Mouse (Mus musculus) intestine, embryonic 15.5 days (tissue): ENCODE measurements at regions not wholly inside any gene's neighbourhood (a gene's known extent, or its start where the extent isn't known, plus 50 kb on each side); places are given as distances from the start of the nearest gene placed in this dataset.
A peak's percentile ranks its signal among the peaks of the same experiment; 100 is the strongest.

ENCODE experiments used
- ATAC-seq: fragments of 200-750 bp; cut with Nextera tagmentation; 2 replicates; pipeline ENCODE4 v1.8.0; 2017; ENCODE audit warnings: moderate TSS enrichment, moderate library complexity
- H3K27ac ChIP-seq: fragments of 300-500 bp; sonication (generic); 2 replicates; pipeline ENCODE4 v1.5.1; 2015; ENCODE audit warnings: mild to moderate bottlenecking, inconsistent platforms
- H3K27me3 ChIP-seq: fragments of 300-500 bp; sonication (generic); replicated peaks from 2 replicates; pipeline ENCODE4 v1.6.1; 2015; ENCODE audit warnings: inconsistent platforms
- H3K36me3 ChIP-seq: fragments of 300-500 bp; sonication (generic); 2 replicates; pipeline ENCODE4 v1.6.1; 2015; ENCODE audit warnings: inconsistent platforms
- H3K4me1 ChIP-seq: fragments of 300-500 bp; sonication (generic); replicated peaks from 2 replicates; pipeline ENCODE4 v1.6.1; 2015; ENCODE audit warnings: inconsistent platforms
- H3K4me2 ChIP-seq: fragments of 300-500 bp; sonication (generic); replicated peaks from 2 replicates; pipeline ENCODE4 v1.6.1; 2015; ENCODE audit warnings: mild to moderate bottlenecking, inconsistent platforms
- H3K4me3 ChIP-seq: fragments of 300-500 bp; sonication (generic); replicated peaks from 2 replicates; pipeline ENCODE4 v1.5.1; 2015; ENCODE audit warnings: inconsistent platforms
- H3K9ac ChIP-seq: fragments of 300-500 bp; sonication (generic); 2 replicates; pipeline ENCODE4 v1.6.1; 2015; ENCODE audit warnings: inconsistent platforms
- H3K9me3 ChIP-seq: fragments of 300-500 bp; sonication (generic); 2 replicates; pipeline ENCODE4 v1.6.1; 2016; ENCODE audit warnings: inconsistent platforms
- WGBS: fragments of 180-500 bp; shearing (Covaris S2); methylation state at CpG from one replicate; pipeline ENCODE4 v1.1.7; 2015; 5-methylcytosine and 5-hydroxymethylcytosine counted together

GRCm38 (mm10) chr3:52184241-52184640, 79.4 kb upstream of the Maml3 start:
- Histone ChIP-seq H3K9ac (no peak overlapping the region), H3K27ac (no peak overlapping the region), H3K36me3 (no peaks in the 10 kb centered on the region), H3K9me3 (no peaks in the 10 kb centered on the region), H3K4me1 (peaks cover 17% of the 10 kb centered on the region), H3K27me3 (no peaks in the 10 kb centered on the region), H3K4me2 (no peak overlapping the region), H3K4me3 (no peak overlapping the region)
- no peak for ATAC-seq
- 78% methylated on average over 12 of the region's 12 CpGs for WGBS

DNA sequence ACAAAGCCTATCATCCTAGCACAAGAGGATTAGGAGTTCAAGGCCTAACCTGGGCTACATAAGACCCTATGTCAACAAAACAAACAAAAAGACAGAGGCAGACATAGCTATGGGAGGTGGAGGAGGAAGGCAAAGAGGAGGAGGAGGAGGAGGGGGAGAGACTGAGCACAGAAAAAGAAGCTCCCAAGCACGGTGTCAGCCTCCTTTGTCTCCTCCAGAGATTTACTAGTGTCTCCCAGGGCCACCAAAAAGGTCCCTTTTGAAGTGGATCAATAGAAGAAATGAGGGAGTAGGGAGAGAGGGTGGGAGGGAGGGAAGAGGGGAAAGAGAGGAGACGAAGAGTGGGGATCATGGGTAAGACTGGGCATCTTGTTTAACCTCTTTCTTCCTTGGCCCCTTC, 80.5 kb upstream of the Maml3 start:
- ATAC-seq = no peak
- Histone ChIP-seq H3K4me2 (no peak overlapping the region), H3K27me3 (no peaks in the 10 kb centered on the region), H3K36me3 (no peaks in the 10 kb centered on the region), H3K27ac (no peak overlapping the region), H3K9me3 (no peaks in the 10 kb centered on the region), H3K9ac (no peak overlapping the region), H3K4me1 (peaks cover 8% of the 10 kb centered on the region), H3K4me3 (no peak overlapping the region)
- WGBS = 41% methylated on average over 2 of the region's 2 CpGs

- Histone ChIP-seq H3K4me2 (no peak overlapping the region), H3K27me3 (no peaks in the 10 kb centered on the region), H3K9ac (no peak overlapping the region), H3K9me3 (no peaks in the 10 kb centered on the region), H3K36me3 (no peaks in the 10 kb centered on the region), H3K27ac (no peak overlapping the region), H3K4me3 (no peak overlapping the region), H3K4me1 (no peaks in the 10 kb centered on the region; the same call in 1 of the 2 replicates)
- 52% methylated on average over 4 of the region's 4 CpGs for WGBS
- peak; percentile 34 for ATAC-seq
These were observed 80.7 kb upstream of the Foxo1 start for GRCm38 (mm10) chr3:52187401-52187801.

DNA sequence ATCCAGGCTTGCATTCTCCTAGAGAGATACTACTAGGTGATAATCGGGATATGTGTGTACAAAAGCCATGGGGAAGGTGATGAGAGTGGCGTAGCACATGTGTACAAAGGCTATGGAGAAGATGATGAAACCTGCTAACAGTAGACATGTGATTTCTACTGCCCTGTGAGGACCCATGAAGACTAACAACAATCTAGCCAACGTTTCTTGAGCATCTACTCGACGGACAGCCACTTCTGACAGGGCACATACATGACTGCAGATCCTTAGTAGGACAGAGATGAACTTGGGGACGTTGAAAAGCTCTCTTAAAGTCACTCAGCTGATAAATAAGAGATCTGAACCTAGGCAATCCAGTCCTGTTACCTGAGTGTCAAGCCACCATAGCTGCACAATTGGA, 79.8 kb upstream of the Foxo1 start:
- no peak overlapping the region for H3K9ac ChIP-seq
- no peaks in the 10 kb centered on the region; the same call in 1 of the 2 replicates for H3K4me1 ChIP-seq
- H3K27ac ChIP-seq = no peak overlapping the region
- no peaks in the 10 kb centered on the region for H3K9me3 ChIP-seq
- WGBS = 89% methylated on average over 6 of the region's 6 CpGs
- H3K4me2 ChIP-seq = no peak overlapping the region
- no peak overlapping the region for H3K4me3 ChIP-seq
- ATAC-seq = no peak
- no peaks in the 10 kb centered on the region for H3K36me3 ChIP-seq
- H3K27me3 ChIP-seq = no peaks in the 10 kb centered on the region

DNA sequence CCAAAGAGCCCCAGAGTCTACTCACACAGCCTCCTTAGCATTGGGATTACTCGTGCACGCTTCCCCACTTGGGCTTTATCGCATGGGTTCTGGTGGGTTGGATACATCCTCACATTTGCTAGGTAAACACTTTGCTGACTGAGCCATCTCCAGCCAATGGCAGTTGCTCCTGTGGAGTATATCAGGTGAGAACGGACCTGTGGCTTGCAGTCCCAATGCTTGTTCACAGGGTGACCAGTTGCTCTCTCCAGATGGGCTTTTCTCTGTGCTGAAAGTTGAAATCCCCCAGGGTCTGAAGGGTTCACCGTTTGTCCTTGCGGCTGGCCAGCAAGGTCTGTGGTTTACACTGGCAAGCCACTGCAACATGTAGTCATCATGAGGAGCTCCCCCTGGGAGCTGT, 79.1 kb upstream of the Foxo1 start:
- no peak for ATAC-seq
- no peak overlapping the region for H3K9ac ChIP-seq
- no peaks in the 10 kb centered on the region for H3K9me3 ChIP-seq
- H3K36me3 ChIP-seq = no peaks in the 10 kb centered on the region
- no peaks in the 10 kb centered on the region; the same call in 1 of the 2 replicates for H3K4me1 ChIP-seq
- H3K4me2 ChIP-seq = no peak overlapping the region
- no peak overlapping the region for H3K27ac ChIP-seq
- 92% methylated on average over 6 of the region's 6 CpGs for WGBS
- no peaks in the 10 kb centered on the region for H3K27me3 ChIP-seq
- H3K4me3 ChIP-seq = no peak overlapping the region

DNA sequence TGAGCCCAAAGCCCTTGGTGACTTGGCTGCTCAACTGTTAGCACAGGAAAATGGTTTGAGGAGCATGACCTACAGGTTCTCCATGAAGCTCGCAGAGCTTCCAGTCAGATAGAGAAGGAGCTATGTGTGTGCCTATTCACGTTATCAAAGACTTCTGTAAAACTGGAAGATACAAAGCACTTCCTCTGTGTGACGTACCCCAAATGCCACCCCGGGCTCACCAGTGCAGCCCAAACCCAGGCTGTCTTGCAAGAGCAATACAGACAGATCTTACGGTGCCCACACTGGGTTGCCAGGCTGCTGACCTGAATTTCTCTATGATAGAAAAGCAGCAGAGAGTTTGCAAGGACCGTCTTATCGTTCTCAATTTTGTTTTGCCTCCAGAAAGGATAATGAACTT, 78.1 kb upstream of the Foxo1 start:
- no peaks in the 10 kb centered on the region for H3K36me3 ChIP-seq
- H3K27ac ChIP-seq = no peak overlapping the region
- ATAC-seq = no peak
- no peak overlapping the region for H3K4me2 ChIP-seq
- H3K4me1 ChIP-seq = no peaks in the 10 kb centered on the region; the same call in 1 of the 2 replicates
- no peak overlapping the region for H3K4me3 ChIP-seq
- H3K9ac ChIP-seq = no peak overlapping the region
- no peaks in the 10 kb centered on the region for H3K9me3 ChIP-seq
- WGBS = 85% methylated on average over 7 of the region's 7 CpGs
- H3K27me3 ChIP-seq = no peaks in the 10 kb centered on the region

GRCm38 (mm10) chr3:52193026-52193425, 75.1 kb upstream of the Foxo1 start:
- WGBS = 55% methylated on average over 7 of the region's 7 CpGs
- Histone ChIP-seq H3K4me1 (peaks cover 5% of the 10 kb centered on the region), H3K9me3 (no peaks in the 10 kb centered on the region), H3K9ac (no peak overlapping the region), H3K27ac (no peak overlapping the region), H3K27me3 (no peaks in the 10 kb centered on the region), H3K36me3 (no peaks in the 10 kb centered on the region), H3K4me2 (no peak overlapping the region), H3K4me3 (no peak overlapping the region)
- no peak for ATAC-seq

GRCm38 (mm10) chr3:52194216-52194615, 73.9 kb upstream of the Foxo1 start:
- H3K4me2 ChIP-seq = no peak overlapping the region
- H3K27ac ChIP-seq = no peak overlapping the region
- 88% methylated on average over 10 of the region's 10 CpGs for WGBS
- ATAC-seq = no peak
- H3K9me3 ChIP-seq = no peaks in the 10 kb centered on the region
- no peak overlapping the region for H3K4me3 ChIP-seq
- peaks cover 7% of the 10 kb centered on the region for H3K4me1 ChIP-seq
- H3K36me3 ChIP-seq = no peaks in the 10 kb centered on the region
- no peak overlapping the region for H3K9ac ChIP-seq
- no peaks in the 10 kb centered on the region for H3K27me3 ChIP-seq

DNA sequence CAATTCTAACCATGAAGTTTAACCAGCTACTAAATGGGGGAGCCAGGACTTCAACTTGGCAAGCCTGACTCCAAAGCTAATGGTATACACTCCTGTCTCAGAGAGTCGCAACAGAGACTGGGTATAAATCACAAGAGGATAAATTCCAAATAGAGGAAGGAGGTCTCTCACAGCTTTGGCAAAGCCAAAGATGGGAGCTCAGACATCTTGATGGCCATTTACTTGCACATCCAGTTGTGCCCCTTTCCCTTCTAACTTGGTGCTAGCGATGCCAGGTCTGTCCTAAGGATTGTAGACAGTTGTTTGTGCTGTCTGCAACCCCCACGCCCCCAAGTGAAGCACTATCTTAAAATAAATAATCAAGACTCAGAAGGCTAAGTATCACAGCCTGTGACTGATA, 72.7 kb upstream of the Foxo1 start:
- peak overlapping the region; percentile 93 for H3K4me2 ChIP-seq
- H3K9me3 ChIP-seq = no peaks in the 10 kb centered on the region
- no peak overlapping the region for H3K9ac ChIP-seq
- H3K27ac ChIP-seq = no peak overlapping the region
- H3K4me3 ChIP-seq = no peak overlapping the region
- no peaks in the 10 kb centered on the region for H3K36me3 ChIP-seq
- peaks cover 9% of the 10 kb centered on the region for H3K4me1 ChIP-seq
- no peak for ATAC-seq
- no peaks in the 10 kb centered on the region for H3K27me3 ChIP-seq
- 71% methylated on average over 3 of the region's 3 CpGs for WGBS

GRCm38 (mm10) chr3:52196047-52196935, 71.8 kb upstream of the Foxo1 start:
- 3% methylated on average over 36 of the region's 39 CpGs for WGBS
- 0 out of 2 replicates have a peak overlapping the region, but pooled peaks have one; percentile 40 for H3K27ac ChIP-seq

DNA sequence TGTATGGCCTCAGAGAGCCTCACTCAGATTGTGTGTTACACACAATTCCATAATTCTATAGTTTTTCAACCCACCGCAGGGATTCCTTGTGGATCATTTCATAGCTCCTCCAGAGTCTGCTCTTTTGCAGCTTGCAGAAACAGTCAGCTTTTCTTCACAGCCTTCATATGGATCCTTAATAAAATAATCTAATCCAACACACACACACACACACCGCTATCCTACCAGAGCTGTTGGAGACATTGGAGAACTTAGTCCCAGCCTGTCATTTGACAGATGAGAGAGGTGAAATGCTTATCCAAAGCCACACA, 71.2 kb upstream of the Foxo1 start:
- no peaks in the 10 kb centered on the region for H3K36me3 ChIP-seq
- no peak for ATAC-seq
- WGBS = 72% methylated on average over 2 of the region's 2 CpGs
- peak overlapping the region; percentile 93; the same call in 1 of the 2 replicates for H3K4me2 ChIP-seq
- no peaks in the 10 kb centered on the region for H3K27me3 ChIP-seq
- H3K9ac ChIP-seq = no peak overlapping the region
- no peak overlapping the region for H3K4me3 ChIP-seq
- H3K9me3 ChIP-seq = no peaks in the 10 kb centered on the region
- no peak overlapping the region for H3K27ac ChIP-seq
- H3K4me1 ChIP-seq = peaks cover 9% of the 10 kb centered on the region

More at GRCm38 (mm10) chr3:52196047-52196935, 71.8 kb upstream of the Foxo1 start:
- Histone ChIP-seq H3K9me3 (no peaks in the 10 kb centered on the region), H3K4me2 (peak overlapping the region; percentile 93), H3K9ac (peak overlapping the region; percentile 64), H3K27me3 (no peaks in the 10 kb centered on the region), H3K36me3 (no peaks in the 10 kb centered on the region), H3K4me3 (peak overlapping the region; percentile 47), H3K4me1 (peaks cover 9% of the 10 kb centered on the region)
- peak; percentile 84 for ATAC-seq

DNA sequence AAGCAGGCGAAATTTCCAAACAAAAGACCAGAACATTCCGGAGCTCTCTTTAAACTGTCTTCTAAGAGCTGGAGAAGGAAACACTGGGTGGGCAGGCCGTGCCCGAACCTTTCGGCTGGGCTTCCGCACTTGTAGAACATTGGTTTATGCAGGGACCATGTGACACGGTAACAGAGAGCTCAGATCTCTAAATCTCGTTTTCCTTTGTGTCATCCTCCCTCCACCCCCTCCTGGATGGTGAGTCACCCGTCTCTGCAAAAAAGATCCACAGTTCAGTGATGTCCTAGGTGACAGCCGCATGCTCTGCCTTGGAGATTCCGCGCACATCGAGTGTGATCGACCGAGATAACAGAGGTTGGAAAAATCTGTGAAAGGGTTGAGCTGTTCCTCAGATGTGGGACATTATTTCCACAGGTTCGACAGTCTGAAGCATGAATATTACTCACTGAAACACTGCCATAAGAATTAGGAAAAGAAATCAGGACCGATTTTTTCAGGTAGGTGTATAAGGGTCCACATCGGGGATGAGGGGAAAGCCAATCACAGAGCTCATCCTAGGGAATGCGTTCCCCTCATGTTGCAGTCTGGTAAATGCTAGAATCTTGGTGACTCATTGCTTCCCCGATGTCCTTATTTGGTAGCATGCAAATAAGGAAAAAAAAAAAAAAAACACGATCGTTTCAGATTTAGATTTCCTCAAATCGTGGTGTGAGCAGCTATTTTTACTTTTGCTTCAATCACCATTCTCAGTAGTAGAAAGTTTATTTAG, 70.0 kb upstream of the Foxo1 start:
- Histone ChIP-seq H3K27ac (no peak overlapping the region), H3K9me3 (no peaks in the 10 kb centered on the region), H3K4me3 (0 out of 2 replicates have a peak overlapping the region, but pooled peaks have one; percentile 6), H3K27me3 (no peaks in the 10 kb centered on the region), H3K4me1 (peaks cover 9% of the 10 kb centered on the region), H3K9ac (no peak overlapping the region), H3K4me2 (peak overlapping the region; percentile 45), H3K36me3 (no peaks in the 10 kb centered on the region)
- 57% methylated on average over 23 of the region's 23 CpGs for WGBS
- ATAC-seq = peak; percentile 14; the same call in 1 of the 2 replicates
